Mouse (Mus musculus) B cell, adult 2 months (primary cell): ENCODE measurements around the gene Eed.

Source experiments
- DNase-seq, 2 experiments: peaks; one replicate each; pipeline ENCODE4 v3.0.0; 2022

The Eed gene

GRCm38 (mm10) chr7:89907950-89908349, 72.8 kb downstream of the Eed start:
- DNase-seq: peak; percentile 82 to 84
